Mouse (Mus musculus) hindbrain, embryonic 10.5 days (tissue): ENCODE measurements around the gene Gpr61. TPM values are rescaled to one million over a fixed set of nuclear protein-coding genes. Genes with fewer than 3 reads are reported as not detected.

Experiments
- DNase-seq: peaks from one replicate; pipeline ENCODE4 v3.0.0-alpha.2; 2017; ENCODE audit warnings: low spot score
- H3K27ac ChIP-seq: fragments of 300-500 bp; sonication (generic); 2 replicates; pipeline ENCODE4 v1.5.1; 2016; ENCODE audit warnings: mild to moderate bottlenecking, moderate library complexity
- H3K27me3 ChIP-seq: fragments of 300-500 bp; sonication (generic); 2 replicates; pipeline ENCODE4 v1.6.1; 2016; ENCODE audit warnings: mild to moderate bottlenecking; ENCODE audit not compliant: poor library complexity, insufficient read depth, severe bottlenecking
- H3K36me3 ChIP-seq: fragments of 300-500 bp; sonication (generic); 2 replicates; pipeline ENCODE4 v1.6.1; 2016; ENCODE audit warnings: mild to moderate bottlenecking, moderate library complexity
- H3K4me1 ChIP-seq: fragments of 300-500 bp; sonication (generic); replicated peaks from 2 replicates; pipeline ENCODE4 v1.6.1; 2016; ENCODE audit warnings: mild to moderate bottlenecking
- H3K4me3 ChIP-seq: fragments of 300-500 bp; sonication (generic); 2 replicates; pipeline ENCODE4 v1.5.1; 2016; ENCODE audit warnings: mild to moderate bottlenecking, moderate library complexity
- H3K9me3 ChIP-seq: fragments of 300-500 bp; sonication (generic); 2 replicates; pipeline ENCODE4 v1.6.1; 2016; ENCODE audit warnings: mild to moderate bottlenecking, moderate library complexity
- WGBS: fragments of 180-500 bp; shearing (Covaris S2); methylation state at CpG from one replicate; pipeline ENCODE4 v1.1.7; 2016; 5-methylcytosine and 5-hydroxymethylcytosine counted together
- polyA plus RNA-seq: library from polyadenylated mRNA; unstranded; fragments of >200 nt; fragmentation: Nextera tagmentation; extraction: Ambion mirVana; gene quantifications from 2 replicates; pipeline ENCODE4 v1.2.1, GENCODE M21; 2016

Gpr61 gene
- polyA plus RNA-seq, 1 experiment from 2014 or later, result 1.4 TPM

- H3K4me1 ChIP-seq, result peaks cover 55% of the 10 kb centered on the region
- peak; percentile 83 for DNase-seq
- H3K36me3 ChIP-seq, result no peaks in the 10 kb centered on the region
- H3K27me3 ChIP-seq, result peaks cover 14% of the 10 kb centered on the region
- WGBS, result 8% methylated on average over 9 of the region's 11 CpGs
- H3K4me3 ChIP-seq, result peak overlapping the region; percentile 11; the same call in 1 of the 2 replicates
- H3K27ac ChIP-seq, result peak overlapping the region; percentile 84
- H3K9me3 ChIP-seq, result no peaks in the 10 kb centered on the region
These were observed 12.0 kb upstream of the Gpr61 start for GRCm38 (mm10) chr3:108166486-108167211.

GRCm38 (mm10) chr3:108165532-108166315 lies 11.0 kb upstream of the Gpr61 start:
- DNase-seq, result peak; percentile 59
- Histone ChIP-seq H3K4me3 (peak overlapping the region; percentile 29), H3K27ac (peak overlapping the region; percentile 84), H3K4me1 (peaks cover 55% of the 10 kb centered on the region), H3K36me3 (no peaks in the 10 kb centered on the region), H3K9me3 (no peaks in the 10 kb centered on the region), H3K27me3 (peaks cover 14% of the 10 kb centered on the region)
- WGBS, result 18% methylated on average over 10 of the region's 10 CpGs

- Histone ChIP-seq H3K36me3 (no peaks in the 10 kb centered on the region), H3K9me3 (no peaks in the 10 kb centered on the region), H3K4me1 (peaks cover 55% of the 10 kb centered on the region), H3K27ac (peak overlapping the region; percentile 84), H3K4me3 (peak overlapping the region; percentile 29; the same call in 1 of the 2 replicates), H3K27me3 (peaks cover 14% of the 10 kb centered on the region)
- 28% methylated on average over 9 of the region's 9 CpGs for WGBS
- DNase-seq, result peak; percentile 88
These were observed 10.1 kb upstream of the Gpr61 start for GRCm38 (mm10) chr3:108164807-108165206.

GRCm38 (mm10) chr3:108164091-108164490 lies 9.4 kb upstream of the Gpr61 start:
- Histone ChIP-seq H3K27me3 (peaks cover 14% of the 10 kb centered on the region), H3K36me3 (no peaks in the 10 kb centered on the region), H3K4me1 (peaks cover 54% of the 10 kb centered on the region), H3K4me3 (no peak overlapping the region), H3K27ac (no peak overlapping the region), H3K9me3 (no peaks in the 10 kb centered on the region)
- no peak for DNase-seq
- WGBS, result 70% methylated on average over 5 of the region's 5 CpGs

GRCm38 (mm10) chr3:108158383-108159037 lies 3.8 kb upstream of the Gpr61 start:
- Histone ChIP-seq H3K4me3 (no peak overlapping the region), H3K4me1 (peaks cover 34% of the 10 kb centered on the region), H3K27me3 (no peaks in the 10 kb centered on the region), H3K27ac (peak overlapping the region; percentile 76), H3K36me3 (no peaks in the 10 kb centered on the region), H3K9me3 (no peaks in the 10 kb centered on the region)
- 61% methylated on average over 9 of the region's 9 CpGs for WGBS
- no peak for DNase-seq

- Histone ChIP-seq H3K27me3 (no peaks in the 10 kb centered on the region), H3K4me3 (no peak overlapping the region), H3K4me1 (peaks cover 26% of the 10 kb centered on the region), H3K27ac (no peak overlapping the region), H3K36me3 (no peaks in the 10 kb centered on the region), H3K9me3 (no peaks in the 10 kb centered on the region)
- WGBS, result 78% methylated on average over 3 of the region's 3 CpGs
- no peak for DNase-seq
These were observed 2.4 kb downstream of the Gpr61 start for GRCm38 (mm10) chr3:108152290-108152689.

GRCm38 (mm10) chr3:108147386-108148235 lies 7.1 kb downstream of the Gpr61 start:
- peak; percentile 86 for DNase-seq
- H3K9me3 ChIP-seq, result no peaks in the 10 kb centered on the region
- H3K27me3 ChIP-seq, result no peaks in the 10 kb centered on the region
- H3K4me1 ChIP-seq, result peaks cover 34% of the 10 kb centered on the region
- 66% methylated on average over 11 of the region's 11 CpGs for WGBS
- no peak overlapping the region for H3K27ac ChIP-seq
- H3K4me3 ChIP-seq, result no peak overlapping the region
- H3K36me3 ChIP-seq, result 0 out of 2 replicates have a peak, but pooled peaks cover 6% of the 10 kb centered on the region

- no peaks in the 10 kb centered on the region for H3K27me3 ChIP-seq
- no peaks in the 10 kb centered on the region for H3K9me3 ChIP-seq
- H3K36me3 ChIP-seq, result 0 out of 2 replicates have a peak, but pooled peaks cover 6% of the 10 kb centered on the region
- peaks cover 34% of the 10 kb centered on the region for H3K4me1 ChIP-seq
- H3K4me3 ChIP-seq, result peak overlapping the region; percentile 89
- WGBS, result 61% methylated on average over 5 of the region's 5 CpGs
- H3K27ac ChIP-seq, result peak overlapping the region; percentile 97
- no peak for DNase-seq
These were observed 8.0 kb downstream of the Gpr61 start for GRCm38 (mm10) chr3:108146671-108147070.

GRCm38 (mm10) chr3:108145534-108146445 lies 8.9 kb downstream of the Gpr61 start, which contains the start of gene Gnai3:
TSS of gene Gnai3 (minus strand) at chr3:108146146.
- H3K27me3 ChIP-seq, result no peaks in the 10 kb centered on the region
- H3K36me3 ChIP-seq, result peaks cover 9% of the 10 kb centered on the region
- H3K9me3 ChIP-seq, result no peaks in the 10 kb centered on the region
- DNase-seq, result peak; percentile 95
- H3K4me3 ChIP-seq, result peak within 1 kb of the TSS; percentile 89
- peaks cover 29% of the 10 kb centered on the region for H3K4me1 ChIP-seq
- under 1% methylated on average over 63 of the region's 63 CpGs for WGBS
- peak within 1 kb of the TSS; percentile 97 for H3K27ac ChIP-seq

- 80% methylated on average over 4 of the region's 4 CpGs for WGBS
- Histone ChIP-seq H3K4me3 (no peak overlapping the region), H3K9me3 (no peaks in the 10 kb centered on the region), H3K27me3 (no peaks in the 10 kb centered on the region), H3K36me3 (peaks cover 33% of the 10 kb centered on the region), H3K4me1 (peaks cover 15% of the 10 kb centered on the region), H3K27ac (no peak overlapping the region)
- no peak for DNase-seq
These were observed 13.9 kb downstream of the Gpr61 start for GRCm38 (mm10) chr3:108140786-108141185.

GRCm38 (mm10) chr3:108139113-108139512 lies 15.6 kb downstream of the Gpr61 start:
- Histone ChIP-seq H3K27me3 (no peaks in the 10 kb centered on the region), H3K27ac (no peak overlapping the region), H3K36me3 (peaks cover 33% of the 10 kb centered on the region), H3K4me3 (no peak overlapping the region), H3K9me3 (no peaks in the 10 kb centered on the region), H3K4me1 (peaks cover 3% of the 10 kb centered on the region)
- no peak for DNase-seq
- 86% methylated on average over 1 of the region's 1 CpGs for WGBS
